Mouse (Mus musculus): ENCODE results near the gene Krtap4-7. TPM values are rescaled to one million over a fixed set of nuclear protein-coding genes. Genes with fewer than 3 reads are reported as not detected.

The Krtap4-7 gene
- polyA plus RNA-seq (2015; fragmentation: Illumina TruSeq; extraction: RNeasy Lipid Tissue Mini Kit (QIAGEN cat#74804); ENCODE audit: insufficient read depth, low replicate concordance): not detected

GRCm38 (mm10) chr11:99643635-99644139 lies at the start of gene Krtap4-7:
Gene Krtap4-7, minus strand, starts transcription at chr11:99644089.

GRCm38 (mm10) chr11:99690463-99690862 lies 46.6 kb upstream of the Krtap4-7 start, which contains the start of gene Gm14190:
Gene Gm14190, minus strand, starts transcription at chr11:99690740.

GRCm38 (mm10) chr11:99665860-99666259 lies 22.0 kb upstream of the Krtap4-7 start, which contains the start of gene Krtap4-6:
Gene Krtap4-6, minus strand, starts transcription at chr11:99665960.

GRCm38 (mm10) chr11:99658467-99659010 lies 14.7 kb upstream of the Krtap4-7 start, which contains the start of gene Gm11563:
Gene Gm11563, minus strand, starts transcription at chr11:99658960.

GRCm38 (mm10) chr11:99650136-99650535 lies 6.2 kb upstream of the Krtap4-7 start, which contains the start of gene Gm11555:
Gene Gm11555, minus strand, starts transcription at chr11:99650236.

GRCm38 (mm10) chr11:99634653-99635134 lies 9.2 kb downstream of the Krtap4-7 start, which contains the start of gene Krtap4-2:
Gene Krtap4-2, minus strand, starts transcription at chr11:99635084.

GRCm38 (mm10) chr11:99628138-99628537 lies 15.8 kb downstream of the Krtap4-7 start, which contains the start of gene Krtap4-1:
Gene Krtap4-1, minus strand, starts transcription at chr11:99628238.

GRCm38 (mm10) chr11:99620335-99620734 lies 23.6 kb downstream of the Krtap4-7 start, which contains the start of gene Gm11562:
Gene Gm11562, minus strand, starts transcription at chr11:99620435.

GRCm38 (mm10) chr11:99614796-99615363 lies 29.0 kb downstream of the Krtap4-7 start, which contains the start of gene Krtap2-4:
Gene Krtap2-4, minus strand, starts transcription at chr11:99614846.

GRCm38 (mm10) chr11:99610089-99610488 lies 33.8 kb downstream of the Krtap4-7 start, which contains the start of gene Gm11937:
Gene Gm11937, minus strand, starts transcription at chr11:99610189.

GRCm38 (mm10) chr11:99603208-99603607 lies 40.7 kb downstream of the Krtap4-7 start, which contains the start of gene Gm11938:
Gene Gm11938, minus strand, starts transcription at chr11:99603308.

GRCm38 (mm10) chr11:99597742-99598141 lies 46.1 kb downstream of the Krtap4-7 start, which contains the start of gene Krtap9-3:
Gene Krtap9-3, minus strand, starts transcription at chr11:99598105.

Other genes starting within 250 kb of the Krtap4-7 start
- gene Krt12, start 221.8 kb downstream of the Krtap4-7 start, polyA plus RNA-seq (2015; fragmentation: Illumina TruSeq; extraction: RNeasy Lipid Tissue Mini Kit (QIAGEN cat#74804); ENCODE audit: insufficient read depth, low replicate concordance): not detected
- 1.9 TPM for gene Krt20, start 205.9 kb downstream of the Krtap4-7 start, polyA plus RNA-seq (2015; fragmentation: Illumina TruSeq; extraction: RNeasy Lipid Tissue Mini Kit (QIAGEN cat#74804); ENCODE audit: insufficient read depth, low replicate concordance)
- not detected for gene Krt23, start 151.0 kb downstream of the Krtap4-7 start, polyA plus RNA-seq (2015; fragmentation: Illumina TruSeq; extraction: RNeasy Lipid Tissue Mini Kit (QIAGEN cat#74804); ENCODE audit: insufficient read depth, low replicate concordance)
- not detected for gene Krt39, start 122.8 kb downstream of the Krtap4-7 start, polyA plus RNA-seq (2015; fragmentation: Illumina TruSeq; extraction: RNeasy Lipid Tissue Mini Kit (QIAGEN cat#74804); ENCODE audit: insufficient read depth, low replicate concordance)
- gene Krt40, start 100.9 kb downstream of the Krtap4-7 start, polyA plus RNA-seq (2015; fragmentation: Illumina TruSeq; extraction: RNeasy Lipid Tissue Mini Kit (QIAGEN cat#74804); ENCODE audit: insufficient read depth, low replicate concordance): not detected
- not detected for gene Krtap3-3, start 93.2 kb downstream of the Krtap4-7 start, polyA plus RNA-seq (2015; fragmentation: Illumina TruSeq; extraction: RNeasy Lipid Tissue Mini Kit (QIAGEN cat#74804); ENCODE audit: insufficient read depth, low replicate concordance)
- gene Krtap3-2, start 87.2 kb downstream of the Krtap4-7 start, polyA plus RNA-seq (2015; fragmentation: Illumina TruSeq; extraction: RNeasy Lipid Tissue Mini Kit (QIAGEN cat#74804); ENCODE audit: insufficient read depth, low replicate concordance): not detected
- gene Gm11939, start 84.6 kb downstream of the Krtap4-7 start, polyA plus RNA-seq (2015; fragmentation: Illumina TruSeq; extraction: RNeasy Lipid Tissue Mini Kit (QIAGEN cat#74804); ENCODE audit: insufficient read depth, low replicate concordance): not detected
- not detected for gene Krtap3-1, start 77.5 kb downstream of the Krtap4-7 start, polyA plus RNA-seq (2015; fragmentation: Illumina TruSeq; extraction: RNeasy Lipid Tissue Mini Kit (QIAGEN cat#74804); ENCODE audit: insufficient read depth, low replicate concordance)
- gene Krtap1-5, start 63.1 kb downstream of the Krtap4-7 start, polyA plus RNA-seq (2015; fragmentation: Illumina TruSeq; extraction: RNeasy Lipid Tissue Mini Kit (QIAGEN cat#74804); ENCODE audit: insufficient read depth, low replicate concordance): not detected
- not detected for gene Krtap1-4, start 60.4 kb downstream of the Krtap4-7 start, polyA plus RNA-seq (2015; fragmentation: Illumina TruSeq; extraction: RNeasy Lipid Tissue Mini Kit (QIAGEN cat#74804); ENCODE audit: insufficient read depth, low replicate concordance)
- not detected for gene Krtap1-3, start 52.8 kb downstream of the Krtap4-7 start, polyA plus RNA-seq (2015; fragmentation: Illumina TruSeq; extraction: RNeasy Lipid Tissue Mini Kit (QIAGEN cat#74804); ENCODE audit: insufficient read depth, low replicate concordance)
- gene Krtap9-3, start 46.0 kb downstream of the Krtap4-7 start, polyA plus RNA-seq (2015; fragmentation: Illumina TruSeq; extraction: RNeasy Lipid Tissue Mini Kit (QIAGEN cat#74804); ENCODE audit: insufficient read depth, low replicate concordance): not detected
- gene Gm11938, start 40.8 kb downstream of the Krtap4-7 start, polyA plus RNA-seq (2015; fragmentation: Illumina TruSeq; extraction: RNeasy Lipid Tissue Mini Kit (QIAGEN cat#74804); ENCODE audit: insufficient read depth, low replicate concordance): not detected
- gene Gm11937, start 33.9 kb downstream of the Krtap4-7 start, polyA plus RNA-seq (2015; fragmentation: Illumina TruSeq; extraction: RNeasy Lipid Tissue Mini Kit (QIAGEN cat#74804); ENCODE audit: insufficient read depth, low replicate concordance): not detected
- gene Krtap2-4, start 29.2 kb downstream of the Krtap4-7 start, polyA plus RNA-seq (2015; fragmentation: Illumina TruSeq; extraction: RNeasy Lipid Tissue Mini Kit (QIAGEN cat#74804); ENCODE audit: insufficient read depth, low replicate concordance): not detected
- gene Gm11562, start 23.7 kb downstream of the Krtap4-7 start, polyA plus RNA-seq (2015; fragmentation: Illumina TruSeq; extraction: RNeasy Lipid Tissue Mini Kit (QIAGEN cat#74804); ENCODE audit: insufficient read depth, low replicate concordance): not detected
- not detected for gene Krtap4-1, start 15.9 kb downstream of the Krtap4-7 start, polyA plus RNA-seq (2015; fragmentation: Illumina TruSeq; extraction: RNeasy Lipid Tissue Mini Kit (QIAGEN cat#74804); ENCODE audit: insufficient read depth, low replicate concordance)
- not detected for gene Krtap4-2, start 9.0 kb downstream of the Krtap4-7 start, polyA plus RNA-seq (2015; fragmentation: Illumina TruSeq; extraction: RNeasy Lipid Tissue Mini Kit (QIAGEN cat#74804); ENCODE audit: insufficient read depth, low replicate concordance)
- not detected for gene Gm11555, start 6.1 kb upstream of the Krtap4-7 start, polyA plus RNA-seq (2015; fragmentation: Illumina TruSeq; extraction: RNeasy Lipid Tissue Mini Kit (QIAGEN cat#74804); ENCODE audit: insufficient read depth, low replicate concordance)
- gene Gm11563, start 14.9 kb upstream of the Krtap4-7 start, polyA plus RNA-seq (2015; fragmentation: Illumina TruSeq; extraction: RNeasy Lipid Tissue Mini Kit (QIAGEN cat#74804); ENCODE audit: insufficient read depth, low replicate concordance): not detected
- gene Krtap4-6, start 21.9 kb upstream of the Krtap4-7 start, polyA plus RNA-seq (2015; fragmentation: Illumina TruSeq; extraction: RNeasy Lipid Tissue Mini Kit (QIAGEN cat#74804); ENCODE audit: insufficient read depth, low replicate concordance): not detected
- gene Gm14190, start 46.7 kb upstream of the Krtap4-7 start, polyA plus RNA-seq (2015; fragmentation: Illumina TruSeq; extraction: RNeasy Lipid Tissue Mini Kit (QIAGEN cat#74804); ENCODE audit: insufficient read depth, low replicate concordance): not detected
- not detected for gene Gm14180, start 90.2 kb upstream of the Krtap4-7 start, polyA plus RNA-seq (2015; fragmentation: Illumina TruSeq; extraction: RNeasy Lipid Tissue Mini Kit (QIAGEN cat#74804); ENCODE audit: insufficient read depth, low replicate concordance)
- not detected for gene Gm11595, start 128.8 kb upstream of the Krtap4-7 start, polyA plus RNA-seq (2015; fragmentation: Illumina TruSeq; extraction: RNeasy Lipid Tissue Mini Kit (QIAGEN cat#74804); ENCODE audit: insufficient read depth, low replicate concordance)
- not detected for gene Krtap4-8, start 136.6 kb upstream of the Krtap4-7 start, polyA plus RNA-seq (2015; fragmentation: Illumina TruSeq; extraction: RNeasy Lipid Tissue Mini Kit (QIAGEN cat#74804); ENCODE audit: insufficient read depth, low replicate concordance)
- gene Krtap4-9, start 141.1 kb upstream of the Krtap4-7 start, polyA plus RNA-seq (2015; fragmentation: Illumina TruSeq; extraction: RNeasy Lipid Tissue Mini Kit (QIAGEN cat#74804); ENCODE audit: insufficient read depth, low replicate concordance): not detected
- gene Gm11596, start 149.4 kb upstream of the Krtap4-7 start, polyA plus RNA-seq (2015; fragmentation: Illumina TruSeq; extraction: RNeasy Lipid Tissue Mini Kit (QIAGEN cat#74804); ENCODE audit: insufficient read depth, low replicate concordance): not detected
- not detected for gene Gm11569, start 154.8 kb upstream of the Krtap4-7 start, polyA plus RNA-seq (2015; fragmentation: Illumina TruSeq; extraction: RNeasy Lipid Tissue Mini Kit (QIAGEN cat#74804); ENCODE audit: insufficient read depth, low replicate concordance)
- not detected for gene Gm11554, start 160.4 kb upstream of the Krtap4-7 start, polyA plus RNA-seq (2015; fragmentation: Illumina TruSeq; extraction: RNeasy Lipid Tissue Mini Kit (QIAGEN cat#74804); ENCODE audit: insufficient read depth, low replicate concordance)
- gene Krtap4-13, start 165.8 kb upstream of the Krtap4-7 start, polyA plus RNA-seq (2015; fragmentation: Illumina TruSeq; extraction: RNeasy Lipid Tissue Mini Kit (QIAGEN cat#74804); ENCODE audit: insufficient read depth, low replicate concordance): not detected
- not detected for gene Gm11564, start 171.6 kb upstream of the Krtap4-7 start, polyA plus RNA-seq (2015; fragmentation: Illumina TruSeq; extraction: RNeasy Lipid Tissue Mini Kit (QIAGEN cat#74804); ENCODE audit: insufficient read depth, low replicate concordance)
- gene 2300003K06Rik, start 194.0 kb upstream of the Krtap4-7 start, polyA plus RNA-seq (2015; fragmentation: Illumina TruSeq; extraction: RNeasy Lipid Tissue Mini Kit (QIAGEN cat#74804); ENCODE audit: insufficient read depth, low replicate concordance): not detected
- not detected for gene Krtap4-16, start 207.5 kb upstream of the Krtap4-7 start, polyA plus RNA-seq (2015; fragmentation: Illumina TruSeq; extraction: RNeasy Lipid Tissue Mini Kit (QIAGEN cat#74804); ENCODE audit: insufficient read depth, low replicate concordance)
- gene Gm11568, start 213.8 kb upstream of the Krtap4-7 start, polyA plus RNA-seq (2015; fragmentation: Illumina TruSeq; extraction: RNeasy Lipid Tissue Mini Kit (QIAGEN cat#74804); ENCODE audit: insufficient read depth, low replicate concordance): not detected
- gene Gm11559, start 220.4 kb upstream of the Krtap4-7 start, polyA plus RNA-seq (2015; fragmentation: Illumina TruSeq; extraction: RNeasy Lipid Tissue Mini Kit (QIAGEN cat#74804); ENCODE audit: insufficient read depth, low replicate concordance): not detected
- not detected for gene Krtap9-1, start 229.3 kb upstream of the Krtap4-7 start, polyA plus RNA-seq (2015; fragmentation: Illumina TruSeq; extraction: RNeasy Lipid Tissue Mini Kit (QIAGEN cat#74804); ENCODE audit: insufficient read depth, low replicate concordance)
- gene Gm11567, start 235.1 kb upstream of the Krtap4-7 start, polyA plus RNA-seq (2015; fragmentation: Illumina TruSeq; extraction: RNeasy Lipid Tissue Mini Kit (QIAGEN cat#74804); ENCODE audit: insufficient read depth, low replicate concordance): not detected